Mouse (Mus musculus) kidney, postnatal 36 days (tissue): ENCODE data around the gene Rbm31y.
"Not testable (repeated sequence)": the region's sequence is repeated elsewhere in the genome, so short reads cannot be mapped to it uniquely, and the experiment has no call there.

Experiments used
- DNase-seq, 2 experiments: peaks; one replicate each; pipeline ENCODE4 v3.0.0; 2021 to 2022; ENCODE audit warnings: mixed read lengths in 2 of 2

The Rbm31y gene

GRCm38 (mm10) chrY:17400461-17400860, at the start of gene Rbm31y:
Gene Rbm31y, plus strand, starts transcription at chrY:17400761.
- DNase-seq = not testable (repeated sequence)
